Mouse (Mus musculus) midbrain, embryonic 11.5 days (tissue): Measurements from ENCODE around the gene Osbpl3. TPM values are rescaled to one million over a fixed set of nuclear protein-coding genes. Genes with fewer than 3 reads are reported as not detected.

Experiments
- ATAC-seq: fragments of 200-750 bp; cut with Nextera tagmentation; 2 replicates; pipeline ENCODE4 v1.8.0; 2017; ENCODE audit warnings: moderate TSS enrichment, moderate library complexity; ENCODE audit not compliant: low FRiP score
- DNase-seq: peaks from one replicate; pipeline ENCODE4 v3.0.0; 2015; ENCODE audit warnings: low spot score; ENCODE audit errors: missing footprints
- H3K27ac ChIP-seq: fragments of 300-500 bp; sonication (generic); 2 replicates; pipeline ENCODE4 v1.5.1; 2014; ENCODE audit warnings: low read depth, low read length
- H3K27me3 ChIP-seq: fragments of 300-500 bp; sonication (generic); 2 replicates; pipeline ENCODE4 v1.6.1; 2014; ENCODE audit warnings: mild to moderate bottlenecking, low read length, moderate library complexity, mixed read lengths; ENCODE audit not compliant: control insufficient read depth, insufficient read depth
- H3K36me3 ChIP-seq: fragments of 300-500 bp; sonication (generic); 2 replicates; pipeline ENCODE4 v1.6.1; 2014; ENCODE audit warnings: mild to moderate bottlenecking, low read length, moderate library complexity, mixed read lengths; ENCODE audit not compliant: control insufficient read depth, insufficient read depth
- H3K4me1 ChIP-seq: fragments of 300-500 bp; sonication (generic); 2 replicates; pipeline ENCODE4 v1.6.1; 2014; ENCODE audit warnings: low read length; ENCODE audit not compliant: control insufficient read depth, insufficient read depth
- H3K4me2 ChIP-seq: fragments of 300-500 bp; sonication (generic); 2 replicates; pipeline ENCODE4 v1.6.1; 2014; ENCODE audit warnings: mild to moderate bottlenecking, moderate library complexity
- H3K4me3 ChIP-seq: fragments of 300-500 bp; sonication (generic); 2 replicates; pipeline ENCODE4 v1.5.1; 2014; ENCODE audit warnings: low read depth, low read length
- H3K9ac ChIP-seq: fragments of 300-500 bp; sonication (generic); 2 replicates; pipeline ENCODE4 v1.6.1; 2014; ENCODE audit warnings: low read length
- H3K9me3 ChIP-seq: fragments of 300-500 bp; sonication (generic); 2 replicates; pipeline ENCODE4 v1.6.1; 2016; ENCODE audit warnings: low read length; ENCODE audit not compliant: control insufficient read depth
- WGBS: fragments of 180-500 bp; shearing (Covaris S2); extraction: QIAGEN DNeasy Blood & Tissue Kit; methylation state at CpG from one replicate; pipeline ENCODE4 v1.1.7; 2014; 5-methylcytosine and 5-hydroxymethylcytosine counted together
- polyA plus RNA-seq: library from polyadenylated mRNA; unstranded; fragments of >200 nt; fragmentation: Nextera tagmentation; extraction: Ambion mirVana; gene quantifications from 2 replicates; pipeline ENCODE4 v1.2.1, GENCODE M21; 2014

Gene Osbpl3
- 6.7 and 7.3 TPM in 2 replicates for polyA plus RNA-seq

- WGBS, result under 1% methylated on average over 45 of the region's 45 CpGs
- H3K27me3 ChIP-seq, result no peaks in the 10 kb centered on the region; the same call in 1 of the 2 replicates
- H3K4me3 ChIP-seq, result peak within 1 kb of the TSS; percentile 71
- DNase-seq (peak; percentile 99), ATAC-seq (peak; percentile 96)
- H3K4me2 ChIP-seq, result peak within 1 kb of the TSS; percentile 93
- H3K9ac ChIP-seq, result peak within 1 kb of the TSS; percentile 76
- no peak within 1 kb of the TSS for H3K27ac ChIP-seq
- no peaks in the 10 kb centered on the region for H3K9me3 ChIP-seq
- no peaks in the 10 kb centered on the region for H3K36me3 ChIP-seq
- H3K4me1 ChIP-seq, result peaks cover 15% of the 10 kb centered on the region
These were observed at the start of gene Osbpl3 for GRCm38 (mm10) chr6:50455829-50456469. Osbpl3 (minus strand) TSS chr6:50456201.

- H3K27ac ChIP-seq, result no peak overlapping the region
- ATAC-seq (no peak), DNase-seq (no peak)
- H3K4me1 ChIP-seq, result no peaks in the 10 kb centered on the region
- H3K9me3 ChIP-seq, result no peaks in the 10 kb centered on the region
- 84% methylated on average over 5 of the region's 5 CpGs for WGBS
- H3K27me3 ChIP-seq, result no peaks in the 10 kb centered on the region
- H3K4me3 ChIP-seq, result no peak overlapping the region
- H3K4me2 ChIP-seq, result no peak overlapping the region
- H3K9ac ChIP-seq, result no peak overlapping the region
- H3K36me3 ChIP-seq, result no peaks in the 10 kb centered on the region
These were observed 49.5 kb upstream of the Osbpl3 start for GRCm38 (mm10) chr6:50505531-50505930.

GRCm38 (mm10) chr6:50504711-50505110 is 48.7 kb upstream of the Osbpl3 start:
- H3K4me2 ChIP-seq, result no peak overlapping the region
- H3K9me3 ChIP-seq, result no peaks in the 10 kb centered on the region
- H3K27me3 ChIP-seq, result no peaks in the 10 kb centered on the region
- no peaks in the 10 kb centered on the region for H3K36me3 ChIP-seq
- WGBS, result 86% methylated on average over 5 of the region's 5 CpGs
- no peaks in the 10 kb centered on the region for H3K4me1 ChIP-seq
- H3K4me3 ChIP-seq, result no peak overlapping the region
- no peak overlapping the region for H3K27ac ChIP-seq
- H3K9ac ChIP-seq, result no peak overlapping the region
- DNase-seq (no peak), ATAC-seq (no peak)

- WGBS, result 69% methylated on average over 8 of the region's 8 CpGs
- DNase-seq (no peak), ATAC-seq (no peak)
- Histone ChIP-seq H3K9ac (no peak overlapping the region), H3K4me1 (no peaks in the 10 kb centered on the region), H3K36me3 (no peaks in the 10 kb centered on the region), H3K4me2 (no peak overlapping the region), H3K27ac (no peak overlapping the region), H3K4me3 (no peak overlapping the region), H3K27me3 (no peaks in the 10 kb centered on the region), H3K9me3 (no peaks in the 10 kb centered on the region)
These were observed 47.8 kb upstream of the Osbpl3 start for GRCm38 (mm10) chr6:50503779-50504178.

GRCm38 (mm10) chr6:50503031-50503430 is 47.0 kb upstream of the Osbpl3 start:
- Histone ChIP-seq H3K27me3 (no peaks in the 10 kb centered on the region), H3K9ac (no peak overlapping the region), H3K9me3 (no peaks in the 10 kb centered on the region), H3K27ac (no peak overlapping the region), H3K4me3 (no peak overlapping the region), H3K4me2 (no peak overlapping the region), H3K36me3 (no peaks in the 10 kb centered on the region), H3K4me1 (no peaks in the 10 kb centered on the region)
- WGBS, result 87% methylated on average over 4 of the region's 4 CpGs
- DNase-seq, result no peak
- ATAC-seq, result no peak

GRCm38 (mm10) chr6:50498346-50498745 is 42.3 kb upstream of the Osbpl3 start:
- Histone ChIP-seq H3K36me3 (no peaks in the 10 kb centered on the region), H3K4me3 (no peak overlapping the region), H3K9ac (no peak overlapping the region), H3K27ac (no peak overlapping the region), H3K27me3 (no peaks in the 10 kb centered on the region), H3K4me1 (no peaks in the 10 kb centered on the region), H3K9me3 (no peaks in the 10 kb centered on the region), H3K4me2 (no peak overlapping the region)
- ATAC-seq (no peak), DNase-seq (no peak)
- WGBS, result 93% methylated on average over 2 of the region's 2 CpGs

GRCm38 (mm10) chr6:50490519-50490918 is 34.5 kb upstream of the Osbpl3 start:
- Histone ChIP-seq H3K9ac (no peak overlapping the region), H3K27ac (no peak overlapping the region), H3K4me2 (no peak overlapping the region), H3K36me3 (no peaks in the 10 kb centered on the region), H3K27me3 (no peaks in the 10 kb centered on the region), H3K4me1 (no peaks in the 10 kb centered on the region), H3K9me3 (no peaks in the 10 kb centered on the region), H3K4me3 (no peak overlapping the region)
- ATAC-seq (no peak), DNase-seq (no peak)
- 78% methylated on average over 2 of the region's 2 CpGs for WGBS

- no peaks in the 10 kb centered on the region for H3K36me3 ChIP-seq
- no peaks in the 10 kb centered on the region for H3K27me3 ChIP-seq
- no peak overlapping the region for H3K4me2 ChIP-seq
- H3K9me3 ChIP-seq, result no peaks in the 10 kb centered on the region
- H3K27ac ChIP-seq, result no peak overlapping the region
- no peaks in the 10 kb centered on the region for H3K4me1 ChIP-seq
- no peak overlapping the region for H3K9ac ChIP-seq
- no peak overlapping the region for H3K4me3 ChIP-seq
- no peak for DNase-seq
- no peak for ATAC-seq
- 75% methylated on average over 9 of the region's 9 CpGs for WGBS
These were observed 33.4 kb upstream of the Osbpl3 start for GRCm38 (mm10) chr6:50489380-50489779.

- Histone ChIP-seq H3K27me3 (no peaks in the 10 kb centered on the region), H3K36me3 (no peaks in the 10 kb centered on the region), H3K9ac (no peak overlapping the region), H3K4me2 (no peak overlapping the region), H3K9me3 (no peaks in the 10 kb centered on the region), H3K27ac (no peak overlapping the region), H3K4me3 (no peak overlapping the region), H3K4me1 (no peaks in the 10 kb centered on the region)
- ATAC-seq, result no peak
- 90% methylated on average over 11 of the region's 11 CpGs for WGBS
- DNase-seq, result no peak
These were observed 30.3 kb upstream of the Osbpl3 start for GRCm38 (mm10) chr6:50486035-50486902.
